Mouse (Mus musculus) sigmoid colon, adult 10 weeks (tissue): ENCODE data around the gene Zfp119b. TPM values are rescaled to one million over a fixed set of nuclear protein-coding genes. Genes with fewer than 3 reads are reported as not detected.

ENCODE experiments used
- polyA plus RNA-seq: library from polyadenylated mRNA; stranded (reverse); fragments of 350-450 nt; fragmentation: Illumina TruSeq; extraction: RNeasy Lipid Tissue Mini Kit (QIAGEN cat#74804); gene quantifications from one replicate; pipeline ENCODE4 v1.2.3, GENCODE M21; 2014; ENCODE audit warnings: low read depth, low replicate concordance

Zfp119b gene
- 26.7 TPM for polyA plus RNA-seq

DNA sequence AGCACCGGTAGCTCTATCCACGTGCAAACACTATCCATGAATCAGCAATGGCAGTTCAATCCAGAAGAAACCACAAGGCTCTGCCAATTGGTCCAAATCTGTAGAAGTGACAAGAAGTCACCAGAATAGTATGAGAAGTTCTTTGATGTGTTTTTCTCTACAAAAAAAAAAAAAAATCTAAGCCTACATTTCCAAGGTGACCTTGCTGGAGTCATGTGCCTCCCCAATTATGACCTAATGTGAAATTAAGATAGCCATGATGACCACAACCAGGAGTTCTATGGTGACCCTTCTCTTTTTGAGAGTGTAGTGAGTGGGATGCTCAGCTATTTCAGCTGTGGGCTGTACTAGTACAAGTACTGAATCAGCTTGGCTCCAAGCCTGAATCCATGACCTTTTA, at the start of gene Zfp119b:
Gene Zfp119b, minus strand, starts transcription at position 101 of the 400 bp plus-strand sequence.

DNA sequence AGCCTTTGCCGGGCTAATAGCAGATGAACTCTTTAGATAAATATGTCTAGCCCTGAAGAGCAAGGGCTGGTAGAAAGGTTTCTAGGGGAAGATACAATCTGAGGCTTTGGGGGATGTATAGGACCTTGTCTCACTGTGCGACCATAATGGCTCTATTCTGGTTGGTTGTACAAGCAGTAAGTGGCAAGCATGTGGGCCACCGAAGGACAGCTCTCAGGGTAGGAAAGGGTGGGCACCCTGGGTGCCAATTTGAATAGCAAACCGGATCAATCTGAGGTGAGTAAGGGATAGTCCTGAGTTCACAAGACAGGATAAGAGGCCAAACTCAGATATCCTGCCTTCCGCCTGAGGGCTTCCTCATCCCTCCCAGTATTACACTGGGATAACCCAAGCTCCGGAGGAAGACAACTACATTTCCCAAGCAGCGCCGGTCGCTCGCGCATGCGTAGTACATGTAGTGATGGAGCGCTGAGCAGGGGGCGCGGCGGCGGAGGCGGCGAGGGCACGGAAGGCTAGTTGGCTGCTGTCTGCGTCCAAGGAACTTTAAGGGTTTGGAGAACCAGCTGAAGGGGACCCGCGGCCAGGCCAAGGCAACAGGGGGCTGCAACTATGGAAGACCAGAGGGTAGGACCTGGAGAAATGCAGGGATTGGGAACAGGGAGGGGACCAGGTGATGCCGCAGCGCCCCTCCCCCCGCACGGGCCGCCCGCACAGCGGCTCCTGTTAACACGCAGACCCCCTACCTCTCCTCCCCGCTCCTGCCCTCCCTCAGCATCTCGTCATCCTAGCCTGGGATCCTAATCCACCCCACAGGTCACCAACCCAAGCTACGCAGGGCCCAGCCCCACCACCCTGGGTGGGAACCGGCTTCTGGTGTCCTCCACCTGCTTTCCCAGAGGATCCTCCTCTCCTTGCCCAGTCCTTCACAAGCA, 37.0 kb upstream of the Zfp119b start, which contains the start of gene Fsd1:
Gene Fsd1, plus strand, starts transcription at position 480 of the 932 bp plus-strand sequence.

DNA sequence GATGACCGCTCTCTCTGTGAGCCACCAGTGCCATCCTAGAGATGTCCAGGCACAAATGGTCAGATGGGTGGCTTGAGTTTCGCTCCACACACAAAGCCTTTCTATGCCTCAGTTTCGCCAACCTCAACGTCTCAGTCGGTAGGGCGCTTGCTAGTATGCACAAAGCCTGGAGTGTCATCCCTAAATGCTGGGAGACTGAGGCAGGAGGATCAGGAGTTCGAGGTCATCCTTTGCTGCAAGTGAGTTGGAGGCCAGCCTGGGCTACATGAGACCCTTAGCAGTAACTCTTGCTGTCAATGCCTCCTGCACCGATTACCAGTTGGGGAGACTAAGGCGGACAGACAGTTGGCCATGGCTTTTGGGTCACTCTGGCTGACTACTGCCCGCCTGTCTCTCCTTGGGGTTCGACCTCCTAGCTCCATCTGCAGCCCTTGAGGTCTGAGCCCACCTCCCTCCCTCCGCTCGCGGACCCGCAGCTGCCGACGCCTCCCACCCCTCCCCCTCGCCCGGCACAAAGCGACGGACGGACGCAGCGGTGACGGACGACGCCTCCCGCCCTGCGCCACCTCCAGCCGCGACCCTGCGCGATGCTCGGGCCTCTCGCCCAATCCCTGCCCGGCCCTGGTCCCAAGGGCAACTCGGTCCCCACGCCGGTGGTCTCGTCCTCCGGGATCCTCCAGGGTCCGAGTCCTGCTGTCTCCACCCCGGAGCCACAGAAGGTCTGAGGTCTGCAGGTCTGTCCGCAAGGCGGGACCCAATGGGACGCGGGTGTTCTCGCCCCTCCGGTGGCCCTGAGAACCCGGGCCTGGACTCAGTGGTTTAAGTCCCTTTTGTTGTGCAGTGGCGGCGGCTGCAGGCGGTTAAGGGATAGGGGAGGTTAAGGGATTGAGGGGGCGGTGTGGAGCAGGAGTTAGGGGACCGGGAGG, 20.9 kb upstream of the Zfp119b start, which contains the start of gene Shd:
Gene Shd, plus strand, starts transcription at position 502 of the 926 bp plus-strand sequence.

DNA sequence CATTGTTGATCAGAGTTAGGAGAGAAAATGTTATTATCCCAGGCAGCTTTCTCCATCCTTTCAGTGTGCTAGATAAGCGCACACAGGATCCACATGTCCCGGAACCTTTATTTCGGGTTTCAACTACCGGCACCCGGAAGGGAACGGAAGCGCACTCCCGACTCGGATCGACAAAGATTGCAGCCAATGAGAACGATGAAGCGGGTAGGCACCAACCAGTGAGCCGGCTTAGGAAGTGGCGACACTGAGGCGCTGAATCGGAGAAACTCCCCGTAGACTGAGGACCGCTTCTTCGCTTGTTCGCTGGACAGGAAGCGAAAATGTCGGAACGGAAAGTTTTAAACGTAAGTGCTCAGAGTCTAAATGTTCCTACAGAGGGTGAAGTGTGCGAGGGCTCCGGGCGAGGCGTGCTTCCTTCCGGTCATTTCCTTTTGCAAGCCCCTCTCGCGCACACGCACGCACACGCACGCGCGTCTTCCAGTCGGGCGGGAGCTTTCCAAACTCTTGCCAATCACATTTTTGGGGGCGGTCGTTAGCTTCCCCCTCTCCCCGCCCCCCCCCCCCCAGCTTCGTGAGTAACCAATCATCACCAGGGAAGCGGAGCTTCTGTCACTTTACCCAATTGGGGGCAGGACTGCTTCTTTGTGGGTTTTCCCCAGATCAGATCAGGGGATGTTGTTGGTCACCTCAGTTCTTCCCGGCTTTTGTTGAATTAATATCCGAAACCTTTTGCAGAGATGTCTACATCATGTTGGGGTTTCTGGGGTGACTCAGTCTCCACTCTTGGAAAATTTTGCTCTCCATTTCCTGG, 9.8 kb upstream of the Zfp119b start, which contains the start of gene Yju2:
Gene Yju2, plus strand, starts transcription at position 182 of the 811 bp plus-strand sequence.

DNA sequence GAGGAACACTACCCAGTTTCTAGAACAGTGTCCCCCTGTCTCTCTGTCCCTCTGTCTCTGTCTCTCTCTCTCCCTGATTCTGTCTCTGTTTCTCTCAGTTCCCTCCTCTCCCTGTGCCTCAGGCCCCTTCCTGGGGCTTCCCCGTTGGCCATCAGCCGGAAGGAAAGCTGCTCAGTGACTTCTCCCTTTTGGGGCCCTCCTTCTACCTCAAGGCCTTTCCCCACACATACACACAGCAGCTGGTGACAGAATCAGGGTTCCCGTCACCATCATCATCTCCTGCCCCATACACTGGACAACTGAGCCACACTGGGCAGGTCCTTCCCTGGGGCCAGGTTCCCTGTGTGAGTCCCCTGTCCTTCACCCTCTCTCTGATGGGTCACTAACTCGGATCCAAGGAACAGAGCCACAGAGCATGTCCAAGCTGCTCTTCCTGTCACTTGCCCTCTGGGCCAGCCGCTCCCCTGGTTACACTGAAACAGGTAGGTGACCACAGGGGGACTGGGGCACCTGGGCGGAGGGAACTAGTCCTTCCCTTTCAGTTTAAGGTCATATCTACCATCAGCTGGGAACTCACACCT, 3.2 kb upstream of the Zfp119b start, which contains the start of gene Ebi3:
Gene Ebi3, plus strand, starts transcription at position 194 of the 581 bp plus-strand sequence.

Other genes starting within 250 kb of the Zfp119b start
- gene Pot1b, start 236.9 kb downstream of the Zfp119b start, polyA plus RNA-seq, result 31.4 TPM
- gene Adgre4, start 199.5 kb downstream of the Zfp119b start, polyA plus RNA-seq, result 2.5 TPM
- 33.9 TPM for gene Zfp119a, start 70.6 kb downstream of the Zfp119b start, polyA plus RNA-seq
- gene Zfp959, start 57.4 kb downstream of the Zfp119b start, polyA plus RNA-seq, result 46.1 TPM
- gene Ebi3, start 3.1 kb upstream of the Zfp119b start, polyA plus RNA-seq, result 0.54 TPM
- gene Yju2, start 9.6 kb upstream of the Zfp119b start, polyA plus RNA-seq, result 0.57 TPM
- gene Shd, start 21.0 kb upstream of the Zfp119b start, polyA plus RNA-seq, result not detected
- not detected for gene Fsd1, start 37.0 kb upstream of the Zfp119b start, polyA plus RNA-seq
- 13.5 TPM for gene Stap2, start 56.1 kb upstream of the Zfp119b start, polyA plus RNA-seq
- gene Mpnd, start 56.2 kb upstream of the Zfp119b start, polyA plus RNA-seq, result not detected
- 0.79 TPM for gene Sh3gl1, start 87.1 kb upstream of the Zfp119b start, polyA plus RNA-seq
- gene Chaf1a, start 90.9 kb upstream of the Zfp119b start, polyA plus RNA-seq, result 0.44 TPM
- 23.9 TPM for gene Ubxn6, start 125.5 kb upstream of the Zfp119b start, polyA plus RNA-seq
- gene Hdgfl2, start 130.1 kb upstream of the Zfp119b start, polyA plus RNA-seq, result 2.7 TPM
- gene Plin4, start 160.3 kb upstream of the Zfp119b start, polyA plus RNA-seq, result 1.4 TPM
- gene Plin5, start 168.1 kb upstream of the Zfp119b start, polyA plus RNA-seq, result not detected
- gene Lrg1, start 172.5 kb upstream of the Zfp119b start, polyA plus RNA-seq, result not detected
- gene Sema6b, start 190.8 kb upstream of the Zfp119b start, polyA plus RNA-seq, result not detected
- gene Tnfaip8l1, start 213.0 kb upstream of the Zfp119b start, polyA plus RNA-seq, result 2.0 TPM
- 13.5 TPM for gene Mydgf, start 234.4 kb upstream of the Zfp119b start, polyA plus RNA-seq